ENCODE assay signal across 10 mouse cellular contexts in the genomic region with DNA sequence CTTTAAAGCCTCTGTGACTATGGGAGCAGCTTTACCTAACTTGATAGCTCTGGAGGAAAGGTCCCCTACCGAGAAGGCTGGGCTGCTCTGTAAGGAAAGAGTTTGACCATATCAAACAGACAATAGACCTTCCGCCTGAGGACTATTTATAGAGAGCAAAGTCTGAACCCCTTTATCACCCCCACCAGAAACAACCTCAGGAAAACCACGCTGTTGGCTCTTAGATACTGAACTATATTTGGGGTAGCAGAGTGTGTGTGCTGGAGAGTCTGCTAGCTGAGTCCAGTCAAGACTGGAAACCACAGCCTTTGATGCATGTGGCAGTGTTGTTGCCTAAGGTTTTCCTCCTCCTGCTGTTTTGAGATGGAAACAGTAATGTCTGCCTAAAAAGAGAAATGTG. TPM values are rescaled to one million over a fixed set of nuclear protein-coding genes. Genes with fewer than 3 reads are reported as not detected.
DNase-seq lines count a peak whose midpoint lies in the region; ATAC-seq lines count a peak whose summit lies in the region.
"Had no signal": no experiment of that assay in that cellular context is flagged by ENCODE, and none has a peak within 500 bp of the region (broad histone marks: within the 10 kb centered on the region; RNA-seq: fewer than 3 reads in every experiment).

No protein-coding gene starts in this region.

- 26% methylated on average over 3 of the region's 3 CpGs for WGBS in hindbrain, embryonic 16.5 days
- 21% methylated on average over 3 of the region's 3 CpGs for WGBS in hindbrain, embryonic 10.5 days
- 3% methylated on average over 3 of the region's 3 CpGs for WGBS in liver, embryonic 15.5 days (ENCODE audit: insufficient replicate concordance)
- 56% methylated on average over 3 of the region's 3 CpGs for WGBS in limb, embryonic 10.5 days
- WGBS in midbrain, embryonic 14.5 days = 22% methylated on average over 3 of the region's 3 CpGs

- no peaks in the 10 kb centered on the region for H3K36me3 ChIP-seq in hindbrain, embryonic 16.5 days (ENCODE audit: control insufficient read depth, insufficient read depth, low read length)
- peaks cover 14% of the 10 kb centered on the region for H3K36me3 ChIP-seq in hindbrain, embryonic 10.5 days
- 0 out of 2 replicates have a peak, but pooled peaks cover 3% of the 10 kb centered on the region for H3K36me3 ChIP-seq in liver, embryonic 15.5 days (replicated peaks)
- no peaks in the 10 kb centered on the region for H3K36me3 ChIP-seq in limb, embryonic 10.5 days
- 0 out of 2 replicates have a peak, but pooled peaks cover 5% of the 10 kb centered on the region for H3K36me3 ChIP-seq in midbrain, embryonic 14.5 days (ENCODE audit: control insufficient read depth, insufficient read depth, low read length)

- H3K4me2 ChIP-seq in hindbrain, embryonic 16.5 days (ENCODE audit: low read length) = no peak overlapping the region
- peak overlapping the region; percentile 36 for H3K4me2 ChIP-seq in liver, embryonic 15.5 days
- no peak overlapping the region for H3K4me2 ChIP-seq in midbrain, embryonic 14.5 days (ENCODE audit: low read length)

- ATAC-seq in hindbrain, embryonic 16.5 days = 0 out of 2 replicates have a peak, but pooled peaks have one; percentile 44
- peak; percentile 66 for ATAC-seq in granulocyte monocyte progenitor cell, adult 5-6 weeks (replicated peaks; ENCODE audit: poor library complexity, severe bottlenecking)
- ATAC-seq in liver, embryonic 15.5 days (ENCODE audit: insufficient read depth) = peak; percentile 73
- ATAC-seq in midbrain, embryonic 14.5 days (ENCODE audit: low FRiP score, low TSS enrichment) = no peak

- no peaks in the 10 kb centered on the region for H3K27me3 ChIP-seq in hindbrain, embryonic 16.5 days (replicated peaks; ENCODE audit: control insufficient read depth, insufficient read depth, low read length)
- H3K27me3 ChIP-seq in hindbrain, embryonic 10.5 days (ENCODE audit: insufficient read depth, poor library complexity, severe bottlenecking) = no peaks in the 10 kb centered on the region
- no peaks in the 10 kb centered on the region for H3K27me3 ChIP-seq in liver, embryonic 15.5 days
- no peaks in the 10 kb centered on the region for H3K27me3 ChIP-seq in limb, embryonic 10.5 days (ENCODE audit: low read depth, poor library complexity, severe bottlenecking)
- no peaks in the 10 kb centered on the region for H3K27me3 ChIP-seq in midbrain, embryonic 14.5 days (ENCODE audit: control insufficient read depth, insufficient read depth, low read length)

- DNase-seq in hindbrain, embryonic 10.5 days (ENCODE audit: low spot score) = no peak
- peak; percentile 47 for DNase-seq in ES-CJ7 (ENCODE audit: low read depth, low spot score)
- DNase-seq in cerebellum, postnatal 4 days (ENCODE audit: low spot score in 2 of 2) = no peak
- DNase-seq in limb, embryonic 10.5 days (ENCODE audit: low spot score) = no peak
- no peak for DNase-seq in midbrain, embryonic 14.5 days
- DNase-seq: cerebellum, postnatal 36 days; gastrocnemius, postnatal 14 days had no signal

- no peak overlapping the region for H3K9ac ChIP-seq in hindbrain, embryonic 16.5 days (ENCODE audit: low read depth, low read length)
- no peak overlapping the region for H3K9ac ChIP-seq in liver, embryonic 15.5 days
- no peak overlapping the region for H3K9ac ChIP-seq in midbrain, embryonic 14.5 days (replicated peaks; ENCODE audit: low read length)

- no peak overlapping the region for H3K27ac ChIP-seq in hindbrain, embryonic 16.5 days (ENCODE audit: low read depth, low read length)
- no peak overlapping the region for H3K27ac ChIP-seq in hindbrain, embryonic 10.5 days
- peak overlapping the region; percentile 51; the same call in 1 of the 2 replicates for H3K27ac ChIP-seq in liver, embryonic 15.5 days (replicated peaks)
- H3K27ac ChIP-seq in limb, embryonic 10.5 days = no peak overlapping the region
- no peak overlapping the region for H3K27ac ChIP-seq in midbrain, embryonic 14.5 days (replicated peaks; ENCODE audit: low read depth, low read length)

- no peak overlapping the region for H3K4me3 ChIP-seq in hindbrain, embryonic 16.5 days (ENCODE audit: low read length)
- H3K4me3 ChIP-seq in hindbrain, embryonic 10.5 days = no peak overlapping the region
- no peak overlapping the region for H3K4me3 ChIP-seq in liver, embryonic 15.5 days (replicated peaks)
- no peak overlapping the region for H3K4me3 ChIP-seq in limb, embryonic 10.5 days
- no peak overlapping the region for H3K4me3 ChIP-seq in midbrain, embryonic 14.5 days (replicated peaks; ENCODE audit: low read depth, low read length)

- H3K4me1 ChIP-seq in hindbrain, embryonic 16.5 days (ENCODE audit: control insufficient read depth, insufficient read depth, low read depth, low read length) = no peaks in the 10 kb centered on the region
- no peaks in the 10 kb centered on the region for H3K4me1 ChIP-seq in hindbrain, embryonic 10.5 days (replicated peaks)
- H3K4me1 ChIP-seq in liver, embryonic 15.5 days (replicated peaks) = peaks cover 30% of the 10 kb centered on the region
- H3K4me1 ChIP-seq in limb, embryonic 10.5 days = no peaks in the 10 kb centered on the region
- H3K4me1 ChIP-seq in midbrain, embryonic 14.5 days (ENCODE audit: control insufficient read depth, insufficient read depth, low read length) = no peaks in the 10 kb centered on the region

- no peaks in the 10 kb centered on the region for H3K9me3 ChIP-seq in hindbrain, embryonic 16.5 days (ENCODE audit: control insufficient read depth, low read length)
- H3K9me3 ChIP-seq in hindbrain, embryonic 10.5 days = no peaks in the 10 kb centered on the region
- H3K9me3 ChIP-seq in liver, embryonic 15.5 days (replicated peaks) = no peaks in the 10 kb centered on the region
- no peaks in the 10 kb centered on the region for H3K9me3 ChIP-seq in limb, embryonic 10.5 days (replicated peaks)
- H3K9me3 ChIP-seq in midbrain, embryonic 14.5 days (ENCODE audit: control insufficient read depth, low read length) = no peaks in the 10 kb centered on the region

RNA-seq across cellular contexts. Expression of a gene that starts 31.3 kb away (rescaled TPM):
- 60.0 and 61.0 TPM in 2 replicates for polyA plus RNA-seq in hindbrain, embryonic 16.5 days (2015; fragmentation: Nextera tagmentation; extraction: Ambion mirVana)
- polyA plus RNA-seq in hindbrain, embryonic 10.5 days (2016; fragmentation: Nextera tagmentation; extraction: Ambion mirVana) = 89.4 and 105 TPM in 2 replicates
- total RNA-seq in granulocyte monocyte progenitor cell, adult 5-6 weeks (2014; fragmentation: Nextera tagmentation) = 61.1 and 85.1 TPM in 2 replicates
- 72.9 and 90.6 TPM in 2 replicates for total RNA-seq in granulocyte monocyte progenitor cell, adult 5-6 weeks (2017)
- polyA plus RNA-seq in liver, embryonic 15.5 days (2015; fragmentation: Nextera tagmentation; extraction: Ambion mirVana) = 83.1 and 85.4 TPM in 2 replicates
- polyA plus RNA-seq in limb, embryonic 10.5 days (2016; fragmentation: Nextera tagmentation; extraction: Ambion mirVana) = 93.6 and 105 TPM in 2 replicates
- polyA plus RNA-seq in midbrain, embryonic 14.5 days (2014; fragmentation: Nextera tagmentation; extraction: Ambion mirVana) = 47.7 and 54.1 TPM in 2 replicates
